Mouse (Mus musculus): ENCODE results near the gene Pth1r. TPM values are rescaled to one million over a fixed set of nuclear protein-coding genes. Genes with fewer than 3 reads are reported as not detected.

The Pth1r gene
- polyA plus RNA-seq, 1 experiment from 2014 or later: 40.9 TPM

DNA sequence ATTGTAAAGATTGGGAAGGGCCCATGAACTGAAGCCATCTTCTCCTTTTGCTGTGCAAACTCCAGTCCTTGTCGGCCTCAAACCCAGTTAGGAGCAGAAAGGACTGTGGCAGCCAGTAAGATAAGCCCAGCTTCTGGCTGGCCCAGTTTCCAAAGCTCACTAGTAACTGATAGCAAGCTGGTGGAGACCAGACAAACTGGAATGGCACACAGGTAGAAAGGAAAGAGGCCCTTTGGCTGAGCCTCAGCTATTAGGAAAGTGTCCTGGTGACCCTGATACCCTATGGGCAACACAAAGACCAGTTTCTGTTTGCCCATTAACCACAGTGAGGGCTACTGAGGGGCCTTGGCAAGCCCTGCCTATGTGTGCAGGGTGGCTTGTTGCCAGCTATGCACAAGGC, 44.1 kb downstream of the Pth1r start:
- H3K27me3 ChIP-seq (ENCODE audit: control insufficient read depth, insufficient read depth, low read length): no peaks in the 10 kb centered on the region
- H3K9me3 ChIP-seq (ENCODE audit: control insufficient read depth, low read length): no peaks in the 10 kb centered on the region
- 84% methylated on average over 1 of the region's 1 CpGs for WGBS
- H3K27ac ChIP-seq (ENCODE audit: low read depth, low read length): no peak overlapping the region
- no peak overlapping the region for H3K4me3 ChIP-seq (ENCODE audit: low read length)
- no peaks in the 10 kb centered on the region for H3K4me1 ChIP-seq (ENCODE audit: control insufficient read depth, insufficient read depth, low read length)
- ATAC-seq (ENCODE audit: low FRiP score, low TSS enrichment): no peak
- no peak overlapping the region for H3K4me2 ChIP-seq (replicated peaks; ENCODE audit: low read depth, low read length)
- H3K36me3 ChIP-seq (ENCODE audit: control insufficient read depth, insufficient read depth, low read length): peaks cover 7% of the 10 kb centered on the region; the same call in 1 of the 2 replicates
- H3K9ac ChIP-seq (ENCODE audit: low read depth, low read length): no peak overlapping the region

- no peaks in the 10 kb centered on the region for H3K9me3 ChIP-seq (ENCODE audit: control insufficient read depth, low read length)
- no peak overlapping the region for H3K4me2 ChIP-seq (replicated peaks; ENCODE audit: low read depth, low read length)
- no peak overlapping the region for H3K9ac ChIP-seq (ENCODE audit: low read depth, low read length)
- H3K4me1 ChIP-seq (ENCODE audit: control insufficient read depth, insufficient read depth, low read length): no peaks in the 10 kb centered on the region
- ATAC-seq (ENCODE audit: low FRiP score, low TSS enrichment): no peak
- 76% methylated on average over 11 of the region's 12 CpGs for WGBS
- peaks cover 7% of the 10 kb centered on the region; the same call in 1 of the 2 replicates for H3K36me3 ChIP-seq (ENCODE audit: control insufficient read depth, insufficient read depth, low read length)
- no peak overlapping the region for H3K4me3 ChIP-seq (ENCODE audit: low read length)
- H3K27me3 ChIP-seq (ENCODE audit: control insufficient read depth, insufficient read depth, low read length): no peaks in the 10 kb centered on the region
- no peak overlapping the region for H3K27ac ChIP-seq (ENCODE audit: low read depth, low read length)
Measured at GRCm38 (mm10) chr9:110701114-110702032, 45.6 kb downstream of the Pth1r start.

GRCm38 (mm10) chr9:110699574-110699973, 47.4 kb downstream of the Pth1r start:
- H3K27me3 ChIP-seq (ENCODE audit: control insufficient read depth, insufficient read depth, low read length): no peaks in the 10 kb centered on the region
- no peaks in the 10 kb centered on the region for H3K9me3 ChIP-seq (ENCODE audit: control insufficient read depth, low read length)
- WGBS: 96% methylated on average over 3 of the region's 3 CpGs
- H3K36me3 ChIP-seq (ENCODE audit: control insufficient read depth, insufficient read depth, low read length): peaks cover 8% of the 10 kb centered on the region; the same call in 1 of the 2 replicates
- H3K4me1 ChIP-seq (ENCODE audit: control insufficient read depth, insufficient read depth, low read length): no peaks in the 10 kb centered on the region
- no peak overlapping the region for H3K9ac ChIP-seq (ENCODE audit: low read depth, low read length)
- no peak overlapping the region for H3K4me3 ChIP-seq (ENCODE audit: low read length)
- H3K27ac ChIP-seq (ENCODE audit: low read depth, low read length): no peak overlapping the region
- H3K4me2 ChIP-seq (replicated peaks; ENCODE audit: low read depth, low read length): no peak overlapping the region
- no peak for ATAC-seq (ENCODE audit: low FRiP score, low TSS enrichment)

GRCm38 (mm10) chr9:110697465-110697864, 49.5 kb downstream of the Pth1r start:
- no peak for ATAC-seq (ENCODE audit: low FRiP score, low TSS enrichment)
- Histone ChIP-seq H3K9me3 (ENCODE audit: control insufficient read depth, low read length) (no peaks in the 10 kb centered on the region), H3K4me3 (ENCODE audit: low read length) (no peak overlapping the region), H3K4me2 (replicated peaks; ENCODE audit: low read depth, low read length) (no peak overlapping the region), H3K9ac (ENCODE audit: low read depth, low read length) (no peak overlapping the region), H3K36me3 (ENCODE audit: control insufficient read depth, insufficient read depth, low read length) (peaks cover 12% of the 10 kb centered on the region; the same call in 1 of the 2 replicates), H3K27ac (ENCODE audit: low read depth, low read length) (no peak overlapping the region), H3K27me3 (ENCODE audit: control insufficient read depth, insufficient read depth, low read length) (no peaks in the 10 kb centered on the region), H3K4me1 (ENCODE audit: control insufficient read depth, insufficient read depth, low read length) (no peaks in the 10 kb centered on the region)
- 87% methylated on average over 3 of the region's 3 CpGs for WGBS

GRCm38 (mm10) chr9:110696427-110696826, 50.5 kb downstream of the Pth1r start:
- Histone ChIP-seq H3K9me3 (ENCODE audit: control insufficient read depth, low read length) (no peaks in the 10 kb centered on the region), H3K27me3 (ENCODE audit: control insufficient read depth, insufficient read depth, low read length) (no peaks in the 10 kb centered on the region), H3K4me2 (replicated peaks; ENCODE audit: low read depth, low read length) (no peak overlapping the region), H3K36me3 (ENCODE audit: control insufficient read depth, insufficient read depth, low read length) (peaks cover 12% of the 10 kb centered on the region; the same call in 1 of the 2 replicates), H3K27ac (ENCODE audit: low read depth, low read length) (no peak overlapping the region), H3K4me3 (ENCODE audit: low read length) (no peak overlapping the region), H3K4me1 (ENCODE audit: control insufficient read depth, insufficient read depth, low read length) (no peaks in the 10 kb centered on the region), H3K9ac (ENCODE audit: low read depth, low read length) (no peak overlapping the region)
- WGBS: 92% methylated on average over 5 of the region's 5 CpGs
- ATAC-seq (ENCODE audit: low FRiP score, low TSS enrichment): no peak

GRCm38 (mm10) chr9:110695165-110695755, 51.7 kb downstream of the Pth1r start:
- Histone ChIP-seq H3K4me1 (ENCODE audit: control insufficient read depth, insufficient read depth, low read length) (no peaks in the 10 kb centered on the region), H3K27me3 (ENCODE audit: control insufficient read depth, insufficient read depth, low read length) (no peaks in the 10 kb centered on the region), H3K9ac (ENCODE audit: low read depth, low read length) (no peak overlapping the region), H3K27ac (ENCODE audit: low read depth, low read length) (no peak overlapping the region), H3K36me3 (ENCODE audit: control insufficient read depth, insufficient read depth, low read length) (peaks cover 12% of the 10 kb centered on the region; the same call in 1 of the 2 replicates), H3K4me2 (replicated peaks; ENCODE audit: low read depth, low read length) (no peak overlapping the region), H3K9me3 (ENCODE audit: control insufficient read depth, low read length) (no peaks in the 10 kb centered on the region), H3K4me3 (ENCODE audit: low read length) (no peak overlapping the region)
- no peak for ATAC-seq (ENCODE audit: low FRiP score, low TSS enrichment)
- WGBS: 85% methylated on average over 4 of the region's 4 CpGs

DNA sequence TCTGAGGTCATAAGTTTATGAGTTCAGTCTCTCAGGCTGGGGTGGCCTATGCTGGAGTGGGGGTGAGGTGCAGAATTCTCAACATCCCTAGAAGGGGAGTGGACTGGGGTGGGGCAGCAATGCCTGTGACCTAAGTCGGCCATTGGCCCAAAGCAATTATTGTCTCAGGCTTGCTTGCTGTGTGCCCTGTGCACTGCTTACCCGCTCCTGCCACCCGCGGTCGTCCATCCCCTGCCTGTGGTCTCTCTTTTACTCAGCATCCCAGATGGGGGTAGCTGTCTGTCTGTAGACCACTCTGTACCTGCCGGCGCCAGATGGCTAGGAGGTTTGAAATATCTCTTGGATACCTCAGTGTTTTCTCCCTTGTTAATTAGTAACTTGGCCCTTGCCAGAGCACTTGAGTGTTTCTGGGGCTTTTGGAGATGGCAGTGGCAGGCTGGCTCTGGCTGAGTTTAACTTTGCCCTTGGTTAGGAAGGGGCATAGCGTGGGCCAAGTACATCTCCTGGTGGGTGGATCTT, 57.6 kb downstream of the Pth1r start:
- no peaks in the 10 kb centered on the region for H3K27me3 ChIP-seq (ENCODE audit: control insufficient read depth, insufficient read depth, low read length)
- H3K9ac ChIP-seq (ENCODE audit: low read depth, low read length): no peak overlapping the region
- no peak for ATAC-seq (ENCODE audit: low FRiP score, low TSS enrichment)
- no peaks in the 10 kb centered on the region for H3K9me3 ChIP-seq (ENCODE audit: control insufficient read depth, low read length)
- 80% methylated on average over 8 of the region's 8 CpGs for WGBS
- H3K36me3 ChIP-seq (ENCODE audit: control insufficient read depth, insufficient read depth, low read length): peaks cover 4% of the 10 kb centered on the region; the same call in 1 of the 2 replicates
- H3K4me1 ChIP-seq (ENCODE audit: control insufficient read depth, insufficient read depth, low read length): no peaks in the 10 kb centered on the region
- H3K4me3 ChIP-seq (ENCODE audit: low read length): no peak overlapping the region
- H3K4me2 ChIP-seq (replicated peaks; ENCODE audit: low read depth, low read length): no peak overlapping the region
- no peak overlapping the region for H3K27ac ChIP-seq (ENCODE audit: low read depth, low read length)

DNA sequence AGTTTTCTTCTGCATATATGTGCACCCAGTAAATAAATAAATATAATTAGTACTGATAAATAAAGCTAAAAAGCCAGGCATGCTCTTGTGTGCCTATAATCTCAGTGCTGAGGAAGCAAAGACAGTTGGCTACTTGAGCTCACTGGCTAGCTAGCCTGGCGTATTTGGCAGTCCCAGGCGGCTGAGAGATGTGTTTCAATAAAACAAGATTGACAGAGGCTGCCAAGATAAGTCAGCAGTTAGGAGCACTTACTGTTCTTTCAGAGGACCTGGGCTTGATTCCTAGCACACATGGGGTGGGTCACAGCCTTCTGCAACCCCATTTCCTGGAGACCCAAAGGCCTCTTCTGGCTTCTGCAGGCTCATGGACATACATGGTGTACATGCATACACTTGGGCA, 59.1 kb downstream of the Pth1r start:
- H3K27me3 ChIP-seq (ENCODE audit: control insufficient read depth, insufficient read depth, low read length): no peaks in the 10 kb centered on the region
- ATAC-seq (ENCODE audit: low FRiP score, low TSS enrichment): no peak
- H3K4me2 ChIP-seq (replicated peaks; ENCODE audit: low read depth, low read length): no peak overlapping the region
- H3K36me3 ChIP-seq (ENCODE audit: control insufficient read depth, insufficient read depth, low read length): no peaks in the 10 kb centered on the region; the same call in 1 of the 2 replicates
- H3K9ac ChIP-seq (ENCODE audit: low read depth, low read length): no peak overlapping the region
- H3K4me3 ChIP-seq (ENCODE audit: low read length): no peak overlapping the region
- H3K4me1 ChIP-seq (ENCODE audit: control insufficient read depth, insufficient read depth, low read length): peaks cover 10% of the 10 kb centered on the region
- H3K9me3 ChIP-seq (ENCODE audit: control insufficient read depth, low read length): no peaks in the 10 kb centered on the region
- no peak overlapping the region for H3K27ac ChIP-seq (ENCODE audit: low read depth, low read length)
- WGBS: 87% methylated on average over 2 of the region's 2 CpGs

- 66% methylated on average over 5 of the region's 5 CpGs for WGBS
- no peak overlapping the region for H3K9ac ChIP-seq (ENCODE audit: low read depth, low read length)
- no peaks in the 10 kb centered on the region for H3K9me3 ChIP-seq (ENCODE audit: control insufficient read depth, low read length)
Measured at GRCm38 (mm10) chr9:110687061-110687460, 59.9 kb downstream of the Pth1r start.

More at GRCm38 (mm10) chr9:110687061-110687460, 59.9 kb downstream of the Pth1r start:
- no peaks in the 10 kb centered on the region for H3K27me3 ChIP-seq (ENCODE audit: control insufficient read depth, insufficient read depth, low read length)
- peaks cover 13% of the 10 kb centered on the region for H3K4me1 ChIP-seq (ENCODE audit: control insufficient read depth, insufficient read depth, low read length)
- no peak overlapping the region for H3K27ac ChIP-seq (ENCODE audit: low read depth, low read length)
- no peak overlapping the region for H3K4me3 ChIP-seq (ENCODE audit: low read length)
- no peak for ATAC-seq (ENCODE audit: low FRiP score, low TSS enrichment)
- no peaks in the 10 kb centered on the region; the same call in 1 of the 2 replicates for H3K36me3 ChIP-seq (ENCODE audit: control insufficient read depth, insufficient read depth, low read length)
- H3K4me2 ChIP-seq (replicated peaks; ENCODE audit: low read depth, low read length): no peak overlapping the region
